Mouse (Mus musculus): ENCODE results near the gene Cfap43.

DNA sequence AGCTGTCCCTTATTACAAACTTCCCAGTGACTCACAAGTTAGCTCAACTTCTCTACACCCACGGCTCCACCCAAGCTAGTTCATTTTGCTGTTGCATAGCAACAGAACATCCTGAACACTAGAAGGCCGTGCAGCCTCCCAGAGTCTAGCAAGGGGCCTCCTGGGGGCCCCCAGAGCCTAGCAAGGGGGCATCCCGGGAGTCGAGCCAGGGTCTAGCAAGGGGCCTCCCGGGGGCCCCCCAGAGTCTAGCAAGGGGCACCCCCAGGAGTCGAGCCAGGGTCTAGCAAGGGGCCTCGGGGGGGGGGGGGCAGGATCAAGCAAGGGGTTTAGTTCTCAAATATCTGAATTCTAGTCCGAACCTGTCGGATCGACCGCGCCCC lies 188.4 kb downstream of the Cfap43 start:
- no peak for TF ChIP-seq CTCF (conservative IDR thresholded peaks at IDR 0.05 in 1 of 2, IDR thresholded peaks at IDR 0.05 in 1 of 2; ENCODE audit: low read depth in 2 of 2, low read length in 2 of 2)
- TF ChIP-seq E2F4 (IDR thresholded peaks at IDR 0.05; ENCODE audit: insufficient replicate concordance, low read depth, low read length): no peak
- TF ChIP-seq MXI1 (IDR thresholded peaks at IDR 0.05; ENCODE audit: low read depth, low read length): peak; percentile 51; the same call in 1 of the 2 replicates
- TF ChIP-seq TBP (conservative IDR thresholded peaks at IDR 0.05; ENCODE audit: low read depth, low read length): no peak
- no peak for TF ChIP-seq EP300 (IDR thresholded peaks at IDR 0.05; ENCODE audit: low read length)
- TF ChIP-seq PAX5 (IDR thresholded peaks at IDR 0.05; ENCODE audit: low read length): no peak
- no peak for TF ChIP-seq HCFC1 (IDR thresholded peaks at IDR 0.05; ENCODE audit: low read depth, low read length)
- TF ChIP-seq UBTF (IDR thresholded peaks at IDR 0.05; ENCODE audit: low read depth, low read length): no peak
- no peak for TF ChIP-seq POLR2A (IDR thresholded peaks at IDR 0.05; ENCODE audit: low read depth, low read length)
- no peak for TF ChIP-seq ZC3H11A (IDR thresholded peaks at IDR 0.05; ENCODE audit: low read depth, low read length)
- no peak for TF ChIP-seq MAX (IDR thresholded peaks at IDR 0.05; ENCODE audit: low read length)
- TF ChIP-seq MEF2A (IDR thresholded peaks at IDR 0.05; ENCODE audit: borderline replicate concordance, low read depth, low read length): no peak; the same call in 1 of the 2 replicates
